Comparison of ENCODE assay signal across 10 mouse cellular contexts in the genomic region with DNA sequence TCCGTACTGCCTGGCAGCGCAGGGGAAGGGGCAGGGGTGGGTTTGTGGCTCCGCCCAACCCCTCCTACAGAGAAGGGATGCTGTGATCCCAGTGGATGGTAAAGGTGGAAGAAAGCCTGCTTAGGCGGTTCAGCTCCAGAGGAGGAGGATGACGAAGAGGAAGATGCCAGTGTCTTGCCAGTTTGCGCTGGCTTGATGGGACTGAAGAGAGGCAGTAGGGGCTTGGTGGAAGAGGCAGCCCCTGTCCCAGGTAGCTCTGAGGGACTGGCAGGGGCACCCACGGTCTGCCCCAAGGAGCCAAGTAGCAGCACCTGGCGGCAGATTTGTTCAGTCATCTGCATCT. TPM values are rescaled to one million over a fixed set of nuclear protein-coding genes. Genes with fewer than 3 reads are reported as not detected.
DNase-seq lines count a peak whose midpoint lies in the region; ATAC-seq and TF ChIP-seq lines count a peak whose summit lies in the region.
"Had no signal": no experiment of that assay in that cellular context is flagged by ENCODE, and none has a peak within 500 bp of the region (broad histone marks: within the 10 kb centered on the region; RNA-seq: fewer than 3 reads in every experiment).

No protein-coding gene starts in this region.

- H3K4me3 ChIP-seq in heart, embryonic 10.5 days: peak overlapping the region; percentile 89
- H3K4me3 ChIP-seq in E14TG2a.4 (replicated peaks; ENCODE audit: low read length): peak overlapping the region; percentile 90
- H3K4me3 ChIP-seq in forebrain, embryonic 14.5 days (ENCODE audit: low read depth, low read length): peak overlapping the region; percentile 77
- H3K4me3 ChIP-seq in liver, embryonic 16.5 days (ENCODE audit: low read depth, low read length): no peak overlapping the region

- TF ChIP-seq CTCF in E14TG2a.4 (conservative IDR thresholded peaks at IDR 0.05; ENCODE audit: low read length): no peak

- DNase-seq in heart, embryonic 10.5 days (ENCODE audit: low spot score): no peak
- DNase-seq in heart, postnatal 4 days: no peak
- DNase-seq in forebrain, embryonic 14.5 days (ENCODE audit: low spot score): no peak
- no peak for DNase-seq in left cerebral cortex, adult 18-20 months (ENCODE audit: low spot score in 2 of 2)
- no peak for DNase-seq in testis, postnatal 14 days (ENCODE audit: low spot score)
- no peak for DNase-seq in left cerebral cortex, adult 9 months (ENCODE audit: low spot score in 2 of 2)

- H3K27ac ChIP-seq in heart, embryonic 10.5 days: peak overlapping the region; percentile 95
- H3K27ac ChIP-seq in forebrain, embryonic 14.5 days (ENCODE audit: low read depth, low read length): no peak overlapping the region
- no peak overlapping the region for H3K27ac ChIP-seq in liver, embryonic 16.5 days (ENCODE audit: low read length)

- no peaks in the 10 kb centered on the region for H3K27me3 ChIP-seq in heart, embryonic 10.5 days (ENCODE audit: insufficient read depth, poor library complexity, severe bottlenecking)
- peaks cover 47% of the 10 kb centered on the region for H3K27me3 ChIP-seq in E14TG2a.4 (ENCODE audit: insufficient read depth, low read length)
- H3K27me3 ChIP-seq in forebrain, embryonic 14.5 days (replicated peaks; ENCODE audit: control insufficient read depth, insufficient read depth, low read length): no peaks in the 10 kb centered on the region
- H3K27me3 ChIP-seq in liver, embryonic 16.5 days (ENCODE audit: control insufficient read depth, insufficient read depth, low read depth, low read length): peaks cover 34% of the 10 kb centered on the region

- peaks cover 44% of the 10 kb centered on the region for H3K36me3 ChIP-seq in heart, embryonic 10.5 days
- peaks cover 6% of the 10 kb centered on the region; the same call in 1 of the 2 replicates for H3K36me3 ChIP-seq in E14TG2a.4 (ENCODE audit: insufficient read depth, low read length)
- H3K36me3 ChIP-seq in forebrain, embryonic 14.5 days (ENCODE audit: control insufficient read depth, insufficient read depth, low read length): peaks cover 37% of the 10 kb centered on the region
- H3K36me3 ChIP-seq in liver, embryonic 16.5 days (ENCODE audit: control insufficient read depth, insufficient read depth): no peaks in the 10 kb centered on the region

- peaks cover 29% of the 10 kb centered on the region for H3K4me1 ChIP-seq in heart, embryonic 10.5 days
- peaks cover 49% of the 10 kb centered on the region for H3K4me1 ChIP-seq in E14TG2a.4 (replicated peaks; ENCODE audit: low read depth, low read length)
- H3K4me1 ChIP-seq in forebrain, embryonic 14.5 days (ENCODE audit: control insufficient read depth, insufficient read depth, low read length): peaks cover 19% of the 10 kb centered on the region
- H3K4me1 ChIP-seq in liver, embryonic 16.5 days (ENCODE audit: control insufficient read depth, low read depth, low read length): peaks cover 7% of the 10 kb centered on the region

- H3K4me2 ChIP-seq in forebrain, embryonic 14.5 days (ENCODE audit: low read length): peak overlapping the region; percentile 82
- H3K4me2 ChIP-seq in liver, embryonic 16.5 days (ENCODE audit: low read depth, low read length): peak overlapping the region; percentile 24

- no peak for ATAC-seq in forebrain, embryonic 14.5 days
- ATAC-seq in liver, embryonic 16.5 days (ENCODE audit: low read depth): no peak

- no peaks in the 10 kb centered on the region for H3K9me3 ChIP-seq in heart, embryonic 10.5 days
- H3K9me3 ChIP-seq in E14TG2a.4 (ENCODE audit: low read length): no peaks in the 10 kb centered on the region
- no peaks in the 10 kb centered on the region for H3K9me3 ChIP-seq in forebrain, embryonic 14.5 days (replicated peaks; ENCODE audit: control insufficient read depth, low read length)
- no peaks in the 10 kb centered on the region for H3K9me3 ChIP-seq in liver, embryonic 16.5 days (replicated peaks; ENCODE audit: control insufficient read depth, low read length)

- WGBS in heart, embryonic 10.5 days: 36% methylated on average over 8 of the region's 8 CpGs
- WGBS in forebrain, embryonic 14.5 days: 40% methylated on average over 8 of the region's 8 CpGs
- WGBS in liver, embryonic 16.5 days (ENCODE audit: insufficient replicate concordance): 49% methylated on average over 8 of the region's 8 CpGs

- peak overlapping the region; percentile 94 for H3K9ac ChIP-seq in forebrain, embryonic 14.5 days (ENCODE audit: low read length)
- H3K9ac ChIP-seq in liver, embryonic 16.5 days (ENCODE audit: low read depth, low read length): no peak overlapping the region

RNA-seq across cellular contexts. Expression of a gene that starts 9.9 kb away (rescaled TPM):
- 36.0 and 42.5 TPM in 2 replicates for polyA plus RNA-seq in heart, embryonic 10.5 days (2016; fragmentation: Nextera tagmentation; extraction: Ambion mirVana)
- 10 to 100 TPM; 13.6 to 15.4 TPM for total RNA-seq in heart, postnatal 4 days (2021)
- 42.4 and 46.9 TPM in 2 replicates for polyA plus RNA-seq in forebrain, embryonic 14.5 days (2014; fragmentation: Nextera tagmentation; extraction: Ambion mirVana)
- polyA plus RNA-seq in liver, embryonic 16.5 days (2015; fragmentation: Nextera tagmentation; extraction: Ambion mirVana): 15.0 and 16.5 TPM in 2 replicates
- total RNA-seq in left cerebral cortex, adult 18-20 months (2021): 10 to 100 TPM; 37.6 to 44.1 TPM

RNA-seq across cellular contexts. Expression of a gene that starts 13.8 kb away (rescaled TPM):
- 12.1 and 17.1 TPM in 2 replicates for polyA plus RNA-seq in heart, embryonic 10.5 days (2016; fragmentation: Nextera tagmentation; extraction: Ambion mirVana)
- 1 to 10 TPM; 6.1 to 6.4 TPM for total RNA-seq in heart, postnatal 4 days (2021)
- 25.1 and 30.1 TPM in 2 replicates for polyA plus RNA-seq in forebrain, embryonic 14.5 days (2014; fragmentation: Nextera tagmentation; extraction: Ambion mirVana)
- polyA plus RNA-seq in liver, embryonic 16.5 days (2015; fragmentation: Nextera tagmentation; extraction: Ambion mirVana): 0.72 and 0.99 TPM in 2 replicates
- 10 to 100 TPM; 35.8 to 36.5 TPM for total RNA-seq in left cerebral cortex, adult 18-20 months (2021)

RNA-seq across cellular contexts. Expression of a gene that starts 35.4 kb away (rescaled TPM):
- 15.5 and 17.1 TPM in 2 replicates for polyA plus RNA-seq in heart, embryonic 10.5 days (2016; fragmentation: Nextera tagmentation; extraction: Ambion mirVana)
- 10 to 100 TPM in 1 of 2 experiments, 1 to 10 TPM in 1; 8.9 to 10.6 TPM for total RNA-seq in heart, postnatal 4 days (2021)
- 40.2 and 40.3 TPM in 2 replicates for polyA plus RNA-seq in forebrain, embryonic 14.5 days (2014; fragmentation: Nextera tagmentation; extraction: Ambion mirVana)
- 3.0 and 3.1 TPM in 2 replicates for polyA plus RNA-seq in liver, embryonic 16.5 days (2015; fragmentation: Nextera tagmentation; extraction: Ambion mirVana)
- total RNA-seq in left cerebral cortex, adult 18-20 months (2021): 10 to 100 TPM; 34.0 to 36.3 TPM

RNA-seq across cellular contexts. Expression of a gene that starts 35.8 kb away (rescaled TPM):
- 40.2 and 40.4 TPM in 2 replicates for polyA plus RNA-seq in heart, embryonic 10.5 days (2016; fragmentation: Nextera tagmentation; extraction: Ambion mirVana)
- total RNA-seq in heart, postnatal 4 days (2021): 10 to 100 TPM; 37.4 to 39.3 TPM
- polyA plus RNA-seq in forebrain, embryonic 14.5 days (2014; fragmentation: Nextera tagmentation; extraction: Ambion mirVana): 55.2 and 55.7 TPM in 2 replicates
- 16.8 and 18.8 TPM in 2 replicates for polyA plus RNA-seq in liver, embryonic 16.5 days (2015; fragmentation: Nextera tagmentation; extraction: Ambion mirVana)
- 10 to 100 TPM; 65.6 to 65.8 TPM for total RNA-seq in left cerebral cortex, adult 18-20 months (2021)

RNA-seq across cellular contexts. Expression of a gene that starts 41.4 kb away (rescaled TPM):
- polyA plus RNA-seq in heart, embryonic 10.5 days (2016; fragmentation: Nextera tagmentation; extraction: Ambion mirVana): not detected in 2 replicates
- not detected for total RNA-seq in heart, postnatal 4 days (2021)
- polyA plus RNA-seq in forebrain, embryonic 14.5 days (2014; fragmentation: Nextera tagmentation; extraction: Ambion mirVana): not detected in 2 replicates
- not detected in 2 replicates for polyA plus RNA-seq in liver, embryonic 16.5 days (2015; fragmentation: Nextera tagmentation; extraction: Ambion mirVana)
- not detected for total RNA-seq in left cerebral cortex, adult 18-20 months (2021)
- total RNA-seq: hematopoietic stem cell, adult 5-6 weeks had no signal
- polyA plus RNA-seq: C2C12 had no signal
